Mouse (Mus musculus) olfactory bulb, adult 2 months (tissue): Measurements from ENCODE around the gene Pias4. TPM values are rescaled to one million over a fixed set of nuclear protein-coding genes. Genes with fewer than 3 reads are reported as not detected.

Source experiments
- H3K27ac ChIP-seq: fragments of 200-500 bp; 2 replicates; pipeline ENCODE4 v1.5.1; 2012; ENCODE audit warnings: low read depth, low read length; ENCODE audit not compliant: insufficient read depth
- H3K4me1 ChIP-seq: fragments of 200-500 bp; 2 replicates; pipeline ENCODE4 v1.6.1; 2012; ENCODE audit warnings: low read length; ENCODE audit not compliant: control insufficient read depth, insufficient read depth
- H3K4me3 ChIP-seq: fragments of 200-500 bp; 2 replicates; pipeline ENCODE4 v1.5.1; 2012; ENCODE audit warnings: mild to moderate bottlenecking, low read depth, low read length, moderate library complexity; ENCODE audit not compliant: insufficient read depth
- CTCF ChIP-seq: fragments of 200-500 bp; IDR thresholded peaks from 2 replicates; pipeline ENCODE4 v1.5.1; 2012; ENCODE audit warnings: low read depth, mild to moderate bottlenecking, low read length, moderate library complexity; ENCODE audit not compliant: insufficient read depth
- POLR2A ChIP-seq: fragments of 200-500 bp; IDR thresholded peaks from 2 replicates; pipeline ENCODE4 v1.6.1; 2012; ENCODE audit warnings: mild to moderate bottlenecking, low read depth, low read length, moderate library complexity; ENCODE audit not compliant: insufficient read depth
- WGBS: fragments of 180-500 bp; shearing (Covaris S2); methylation state at CpG from one replicate; pipeline ENCODE4 v1.1.7; 2018; 5-methylcytosine and 5-hydroxymethylcytosine counted together
- polyA plus RNA-seq: library from polyadenylated mRNA; stranded (reverse); fragments of >200 nt; gene quantifications from 2 replicates; pipeline ENCODE4 v1.2.4, GENCODE M21; 2012; ENCODE audit warnings: low replicate concordance; ENCODE audit not compliant: missing spikeins, insufficient read depth, insufficient read length

The Pias4 gene
- polyA plus RNA-seq, 1 experiment, result not detected

GRCm38 (mm10) chr10:81122889-81123288 is 44.8 kb downstream of the Pias4 start:
- Histone ChIP-seq H3K27ac (no peak overlapping the region), H3K4me1 (no peaks in the 10 kb centered on the region), H3K4me3 (no peak overlapping the region)
- TF ChIP-seq CTCF, result no peak
- TF ChIP-seq POLR2A, result no peak
- 76% methylated on average over 2 of the region's 2 CpGs for WGBS

DNA sequence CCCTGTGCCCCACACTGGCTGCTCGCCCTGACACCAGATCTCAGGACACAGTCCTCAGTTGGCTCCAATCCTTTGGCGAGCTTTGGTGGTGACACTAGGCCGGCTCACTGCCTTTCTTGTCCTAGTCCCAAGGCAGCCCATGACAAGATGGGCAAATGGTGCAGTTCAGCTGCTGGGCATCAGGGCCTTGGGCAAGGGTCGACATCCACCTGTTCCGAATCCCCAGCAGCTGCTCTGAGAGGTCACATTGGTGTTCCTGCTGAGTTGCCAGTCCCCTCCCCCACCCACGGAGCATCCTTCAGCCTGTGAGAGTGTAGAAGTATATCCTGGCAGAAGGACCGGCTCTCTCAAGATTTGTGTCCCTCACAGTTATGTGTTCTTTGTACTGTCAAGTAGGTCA is 47.1 kb downstream of the Pias4 start:
- 81% methylated on average over 7 of the region's 7 CpGs for WGBS
- Histone ChIP-seq H3K4me3 (no peak overlapping the region), H3K4me1 (no peaks in the 10 kb centered on the region), H3K27ac (no peak overlapping the region)
- TF ChIP-seq CTCF, result no peak
- TF ChIP-seq POLR2A, result no peak

DNA sequence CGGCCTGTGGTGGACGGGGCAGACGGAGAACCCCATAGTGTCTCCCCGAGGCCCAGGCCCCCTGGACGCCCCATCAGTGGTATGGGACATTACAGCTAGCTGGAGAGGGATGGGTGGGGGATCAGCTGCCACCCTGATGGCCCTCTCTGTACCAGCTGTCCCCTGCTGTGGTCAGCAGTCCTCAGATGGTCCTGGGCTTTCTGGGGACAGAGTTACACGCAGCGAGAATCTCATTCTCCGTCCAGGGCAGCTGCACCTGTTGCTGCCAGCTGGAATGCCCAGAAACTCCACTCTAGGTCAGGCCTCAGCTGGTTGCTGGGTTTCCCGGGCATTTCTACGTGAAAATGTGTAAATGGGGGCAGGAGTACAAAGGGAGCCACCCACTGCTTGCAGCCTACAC is 48.1 kb downstream of the Pias4 start:
- 88% methylated on average over 10 of the region's 10 CpGs for WGBS
- Histone ChIP-seq H3K27ac (no peak overlapping the region), H3K4me1 (no peaks in the 10 kb centered on the region), H3K4me3 (no peak overlapping the region)
- TF ChIP-seq CTCF (no peak), POLR2A (no peak)

- TF ChIP-seq POLR2A, result no peak
- TF ChIP-seq CTCF, result no peak
- H3K27ac ChIP-seq, result no peak overlapping the region
- H3K4me1 ChIP-seq, result peaks cover 20% of the 10 kb centered on the region
- 89% methylated on average over 6 of the region's 6 CpGs for WGBS
- H3K4me3 ChIP-seq, result no peak overlapping the region
These were observed 54.8 kb downstream of the Pias4 start for GRCm38 (mm10) chr10:81112946-81113345.

GRCm38 (mm10) chr10:81106113-81106721 is 61.5 kb downstream of the Pias4 start:
- H3K4me3 ChIP-seq, result peak overlapping the region; percentile 98
- TF ChIP-seq CTCF, result no peak
- TF ChIP-seq POLR2A, result no peak
- peak overlapping the region; percentile 97 for H3K27ac ChIP-seq
- peaks cover 36% of the 10 kb centered on the region for H3K4me1 ChIP-seq
- WGBS, result under 1% methylated on average over 34 of the region's 35 CpGs

DNA sequence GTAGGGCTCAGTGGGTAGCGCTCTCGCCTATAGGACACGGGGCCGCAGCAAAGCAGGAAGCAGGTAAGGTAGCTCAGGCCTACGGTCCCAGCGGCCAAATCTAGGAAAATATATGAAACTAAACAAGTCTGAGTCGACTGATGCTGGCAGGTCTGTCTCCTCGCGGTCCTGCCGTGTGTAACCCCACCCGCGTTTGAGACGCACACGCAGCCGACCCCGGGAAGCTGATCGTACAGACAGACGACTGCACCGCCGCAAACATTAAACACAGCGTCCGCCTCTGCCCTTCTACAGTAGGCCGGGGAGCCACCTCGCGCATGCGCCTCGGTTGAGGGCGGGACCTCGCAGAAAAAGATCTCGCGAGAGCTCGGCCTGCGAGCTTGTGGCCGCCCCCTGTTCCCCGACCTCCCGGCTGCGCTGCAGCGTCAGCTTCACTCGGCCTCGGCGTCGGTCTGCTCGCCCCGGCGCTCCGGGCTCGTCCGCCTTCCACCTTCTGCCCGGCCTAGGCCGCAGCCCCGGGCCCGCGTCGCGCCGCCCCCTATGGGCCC is 62.1 kb downstream of the Pias4 start, which contains the start of gene Map2k2:
Gene Map2k2 (plus strand): TSS at position 351 of the 548 bp plus-strand sequence.
- H3K27ac ChIP-seq, result peak within 1 kb of the TSS; percentile 97
- WGBS, result under 1% methylated on average over 56 of the region's 56 CpGs
- peak within 1 kb of the TSS; percentile 98 for H3K4me3 ChIP-seq

More for the DNA sequence above, 62.1 kb downstream of the Pias4 start, which contains the start of gene Map2k2:
- TF ChIP-seq POLR2A (peak; percentile 98), CTCF (no peak)
- peaks cover 36% of the 10 kb centered on the region for H3K4me1 ChIP-seq

Other genes with a start within 250 kb of the Pias4 start
- gene Lmnb2, start 249.7 kb downstream of the Pias4 start, polyA plus RNA-seq, result not detected in 2 replicates
- not detected in 2 replicates for gene Gadd45b, start 237.8 kb downstream of the Pias4 start, polyA plus RNA-seq
- not detected in 2 replicates for gene Gng7, start 153.0 kb downstream of the Pias4 start, polyA plus RNA-seq
- not detected in 2 replicates for gene Diras1, start 142.3 kb downstream of the Pias4 start, polyA plus RNA-seq
- not detected in 2 replicates for gene Slc39a3, start 130.5 kb downstream of the Pias4 start, polyA plus RNA-seq
- gene Sgta, start 107.7 kb downstream of the Pias4 start, polyA plus RNA-seq, result not detected in 2 replicates
- gene Thop1, start 97.9 kb downstream of the Pias4 start, polyA plus RNA-seq, result not detected in 2 replicates
- not detected in 2 replicates for gene Creb3l3, start 69.0 kb downstream of the Pias4 start, polyA plus RNA-seq
- not detected in 2 replicates for gene Map2k2, start 62.0 kb downstream of the Pias4 start, polyA plus RNA-seq
- 77.0 TPM in 1 of 2 replicates, not detected in the other for gene Zbtb7a, start 32.7 kb downstream of the Pias4 start, polyA plus RNA-seq
- gene Eef2, start 8.7 kb upstream of the Pias4 start, polyA plus RNA-seq, result 423 and 2,167 TPM in 2 replicates
- not detected in 2 replicates for gene Dapk3, start 15.1 kb upstream of the Pias4 start, polyA plus RNA-seq
- gene 4930442H23Rik, start 15.9 kb upstream of the Pias4 start, polyA plus RNA-seq, result not detected in 2 replicates
- not detected in 2 replicates for gene Nmrk2, start 34.1 kb upstream of the Pias4 start, polyA plus RNA-seq
- not detected in 2 replicates for gene Atcay, start 62.9 kb upstream of the Pias4 start, polyA plus RNA-seq
- not detected in 2 replicates for gene Zfr2, start 65.2 kb upstream of the Pias4 start, polyA plus RNA-seq
- not detected in 2 replicates for gene Matk, start 85.0 kb upstream of the Pias4 start, polyA plus RNA-seq
- not detected in 2 replicates for gene Mrpl54, start 99.0 kb upstream of the Pias4 start, polyA plus RNA-seq
- not detected in 2 replicates for gene Apba3, start 99.0 kb upstream of the Pias4 start, polyA plus RNA-seq
- gene Tjp3, start 123.7 kb upstream of the Pias4 start, polyA plus RNA-seq, result not detected in 2 replicates
- 935 TPM in 1 of 2 replicates, not detected in the other for gene Pip5k1c, start 125.0 kb upstream of the Pias4 start, polyA plus RNA-seq
- not detected in 2 replicates for gene Cactin, start 153.2 kb upstream of the Pias4 start, polyA plus RNA-seq
- not detected in 2 replicates for gene Tbxa2r, start 160.8 kb upstream of the Pias4 start, polyA plus RNA-seq
- not detected in 2 replicates for gene Gipc3, start 175.3 kb upstream of the Pias4 start, polyA plus RNA-seq
- not detected in 2 replicates for gene Hmg20b, start 182.6 kb upstream of the Pias4 start, polyA plus RNA-seq
- gene Mfsd12, start 189.6 kb upstream of the Pias4 start, polyA plus RNA-seq, result not detected in 2 replicates
- gene 4930404N11Rik, start 197.9 kb upstream of the Pias4 start, polyA plus RNA-seq, result not detected in 2 replicates
- not detected in 2 replicates for gene Fzr1, start 210.6 kb upstream of the Pias4 start, polyA plus RNA-seq
- gene Dohh, start 216.5 kb upstream of the Pias4 start, polyA plus RNA-seq, result not detected in 2 replicates
- gene Gm48551, start 216.5 kb upstream of the Pias4 start, polyA plus RNA-seq, result not detected in 2 replicates
- not detected in 2 replicates for gene Gm48552, start 221.1 kb upstream of the Pias4 start, polyA plus RNA-seq
- not detected in 2 replicates for gene Smim24, start 225.1 kb upstream of the Pias4 start, polyA plus RNA-seq